Mouse (Mus musculus) ES-E14 (cell line): ENCODE data around the gene C1ra.

Experiments
- CHD2 ChIP-seq: IDR thresholded peaks from 2 replicates; pipeline ENCODE4 v1.6.1; 2014; ENCODE audit warnings: mild to moderate bottlenecking, low read depth, low read length, inconsistent platforms
- MAFK ChIP-seq: IDR thresholded peaks from 2 replicates; pipeline ENCODE4 v1.6.1; 2014; ENCODE audit warnings: mild to moderate bottlenecking, low read depth, low read length, inconsistent platforms; ENCODE audit not compliant: insufficient read depth
- ZC3H11A ChIP-seq: IDR thresholded peaks from 2 replicates; pipeline ENCODE4 v1.6.1; 2012; ENCODE audit warnings: low read depth, mild to moderate bottlenecking, inconsistent platforms, low read length, borderline replicate concordance
- ZNF384 ChIP-seq: IDR thresholded peaks from 2 replicates; pipeline ENCODE4 v1.6.1; 2012; ENCODE audit warnings: low read depth, low read length, inconsistent platforms

GRCm38 (mm10) chr6:124477922-124478651 lies 34.1 kb upstream of the C1ra start:
- no peak for TF ChIP-seq MAFK
- no peak for TF ChIP-seq CHD2
- TF ChIP-seq ZNF384, result no peak
- TF ChIP-seq ZC3H11A, result no peak
